Mouse (Mus musculus) embryonic fibroblast, embryonic 13.5 days (primary cell): ENCODE data around the gene Gm5726.
"Not testable (repeated sequence)": the region's sequence is repeated elsewhere in the genome, so short reads cannot be mapped to it uniquely, and the experiment has no call there.

Experiments
- CTCF ChIP-seq: IDR thresholded peaks from 2 replicates; pipeline ENCODE4 v1.5.1; 2011; ENCODE audit warnings: mild to moderate bottlenecking, control low read depth, low read length, moderate library complexity, borderline replicate concordance; ENCODE audit not compliant: insufficient read depth
- POLR2A ChIP-seq: IDR thresholded peaks from 2 replicates; pipeline ENCODE4 v1.6.1; 2011; ENCODE audit warnings: low read depth, mild to moderate bottlenecking, control low read depth, low read length, moderate library complexity

DNA sequence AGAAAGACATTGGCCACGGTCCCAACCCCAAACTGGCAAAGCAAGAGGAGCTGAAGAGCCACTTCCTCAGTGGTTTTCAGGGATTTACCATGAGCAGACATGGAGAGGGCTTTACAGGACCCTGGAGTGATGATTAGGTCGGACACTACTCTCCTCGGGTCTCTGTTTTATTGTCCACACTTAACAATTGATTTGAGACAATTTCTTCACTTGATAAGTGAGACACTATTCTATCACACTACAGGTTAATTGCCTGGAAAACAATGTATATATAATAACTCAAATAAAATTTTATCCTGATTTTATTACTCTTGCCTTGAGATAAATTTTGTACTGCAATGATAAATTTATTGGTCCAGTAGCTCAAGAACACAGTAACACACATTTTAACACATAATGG lies 30.6 kb upstream of the Gm5726 start, which contains the start of gene Gm4141:
- TF ChIP-seq CTCF, POLR2A: not testable (repeated sequence)
